Mouse (Mus musculus): ENCODE results near the gene Calr4.

Calr4 gene

GRCm38 (mm10) chr4:109234185-109234584 is at the start of gene Calr4:
Gene Calr4 (plus strand): TSS chr4:109234485.
- DNase-seq (ENCODE audit: low read depth, low spot score) = no peak

GRCm38 (mm10) chr4:109185616-109186405 is 48.5 kb upstream of the Calr4 start:
- DNase-seq (ENCODE audit: low read depth, low spot score) = no peak

GRCm38 (mm10) chr4:109191598-109191997 is 42.7 kb upstream of the Calr4 start:
- no peak for DNase-seq (ENCODE audit: low read depth, low spot score)

GRCm38 (mm10) chr4:109193886-109194285 is 40.4 kb upstream of the Calr4 start:
- no peak for DNase-seq (ENCODE audit: low read depth, low spot score)

GRCm38 (mm10) chr4:109195900-109196629 is 38.2 kb upstream of the Calr4 start:
- no peak for DNase-seq (ENCODE audit: low read depth, low spot score)

- no peak for DNase-seq (ENCODE audit: low read depth, low spot score)
Observed at GRCm38 (mm10) chr4:109199069-109199468, 35.2 kb upstream of the Calr4 start.

GRCm38 (mm10) chr4:109201582-109202424 is 32.5 kb upstream of the Calr4 start, which contains the start of gene Osbpl9:
Gene Osbpl9 (minus strand): TSS chr4:109202272.
- DNase-seq (ENCODE audit: low read depth, low spot score) = peak; percentile 94

- no peak for DNase-seq (ENCODE audit: low read depth, low spot score)
Observed at GRCm38 (mm10) chr4:109203931-109204330, 30.4 kb upstream of the Calr4 start.

GRCm38 (mm10) chr4:109204416-109204815 is 29.9 kb upstream of the Calr4 start:
- no peak for DNase-seq (ENCODE audit: low read depth, low spot score)

- DNase-seq (ENCODE audit: low read depth, low spot score) = no peak
Observed at GRCm38 (mm10) chr4:109207524-109207923, 26.8 kb upstream of the Calr4 start.

- no peak for DNase-seq (ENCODE audit: low read depth, low spot score)
Observed at GRCm38 (mm10) chr4:109210253-109210652, 24.0 kb upstream of the Calr4 start.

- no peak for DNase-seq (ENCODE audit: low read depth, low spot score)
Observed at GRCm38 (mm10) chr4:109210881-109211280, 23.4 kb upstream of the Calr4 start.

- no peak for DNase-seq (ENCODE audit: low read depth, low spot score)
Observed at GRCm38 (mm10) chr4:109213986-109214385, 20.3 kb upstream of the Calr4 start.

GRCm38 (mm10) chr4:109218008-109218407 is 16.3 kb upstream of the Calr4 start:
- DNase-seq (ENCODE audit: low read depth, low spot score) = no peak

GRCm38 (mm10) chr4:109220441-109220940 is 13.8 kb upstream of the Calr4 start:
- DNase-seq (ENCODE audit: low read depth, low spot score) = no peak

- DNase-seq (ENCODE audit: low read depth, low spot score) = no peak
Observed at GRCm38 (mm10) chr4:109222001-109222400, 12.3 kb upstream of the Calr4 start.

GRCm38 (mm10) chr4:109224762-109225552 is 9.3 kb upstream of the Calr4 start:
- DNase-seq (ENCODE audit: low read depth, low spot score) = no peak

GRCm38 (mm10) chr4:109225606-109226005 is 8.7 kb upstream of the Calr4 start:
- DNase-seq (ENCODE audit: low read depth, low spot score) = no peak

GRCm38 (mm10) chr4:109226071-109226470 is 8.2 kb upstream of the Calr4 start:
- no peak for DNase-seq (ENCODE audit: low read depth, low spot score)

GRCm38 (mm10) chr4:109229766-109230279 is 4.5 kb upstream of the Calr4 start:
- DNase-seq (ENCODE audit: low read depth, low spot score) = no peak
